Mouse (Mus musculus): ENCODE measurements around the gene Gm10563. TPM values are rescaled to one million over a fixed set of nuclear protein-coding genes. Genes with fewer than 3 reads are reported as not detected.
A peak's percentile ranks its signal among the peaks of the same experiment; 100 is the strongest.

Gene Gm10563
- polyA plus RNA-seq, 1 experiment from 2014 or later: not detected

DNA sequence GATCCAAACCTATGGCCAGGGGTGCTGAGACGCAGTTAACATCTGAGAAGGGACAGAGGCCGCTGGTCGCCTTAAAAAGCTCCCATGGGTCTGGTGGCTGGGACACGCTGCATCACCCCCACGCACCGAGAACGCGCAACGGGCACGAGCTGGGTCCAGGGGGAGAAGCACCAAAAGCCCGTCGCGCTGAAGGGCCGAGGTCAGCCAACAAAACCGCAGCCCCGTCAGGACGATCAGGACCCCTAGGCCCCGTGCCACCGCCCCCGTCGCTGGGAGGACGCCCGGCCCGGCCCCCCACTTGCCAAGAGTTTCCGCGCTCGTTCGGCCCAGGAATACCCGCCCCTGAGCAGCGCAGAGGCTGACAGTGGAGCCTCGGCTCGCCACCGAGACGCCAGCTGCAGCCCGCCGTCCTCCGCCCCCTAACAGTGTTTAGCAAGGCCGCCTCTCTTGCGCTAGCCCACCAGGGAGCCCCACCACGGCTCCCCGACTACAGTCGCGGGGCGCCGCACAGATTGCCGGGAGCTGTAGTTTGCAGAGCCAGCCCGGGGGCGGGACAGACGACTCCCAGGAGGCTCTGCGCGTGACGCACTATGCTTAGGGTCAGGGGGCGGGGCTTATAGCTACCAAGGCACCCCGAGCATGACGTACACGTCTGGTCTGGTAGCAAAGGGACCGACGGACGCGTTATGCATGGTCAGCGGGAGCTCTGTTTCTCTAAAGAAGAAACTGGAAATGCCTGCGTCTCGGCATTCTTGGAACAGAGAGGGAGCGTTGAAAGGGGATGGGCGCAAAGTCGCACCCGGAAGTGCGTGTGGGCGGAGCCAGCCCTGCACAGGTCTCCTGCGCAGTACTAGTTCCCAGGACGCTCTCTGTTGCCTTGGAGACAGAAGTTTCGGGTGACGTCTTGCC lies 23.7 kb upstream of the Gm10563 start, which contains the start of gene Mib2:
TSS of gene Mib2 (minus strand) at position 510 of the 909 bp plus-strand sequence.
- Histone ChIP-seq H3K9me3 (no peaks in the 10 kb centered on the region), H3K4me3 (peak within 1 kb of the TSS; percentile 66), H3K27ac (peak within 1 kb of the TSS; percentile 80), H3K9ac (peak within 1 kb of the TSS; percentile 65), H3K36me3 (peaks cover 24% of the 10 kb centered on the region), H3K27me3 (no peaks in the 10 kb centered on the region), H3K4me2 (peak within 1 kb of the TSS; percentile 73), H3K4me1 (peaks cover 12% of the 10 kb centered on the region)
- under 1% methylated on average over 73 of the region's 73 CpGs for WGBS
- ATAC-seq (ENCODE audit: insufficient number of reproducible peaks, low FRiP score, low TSS enrichment, low read depth): peak; percentile 99

DNA sequence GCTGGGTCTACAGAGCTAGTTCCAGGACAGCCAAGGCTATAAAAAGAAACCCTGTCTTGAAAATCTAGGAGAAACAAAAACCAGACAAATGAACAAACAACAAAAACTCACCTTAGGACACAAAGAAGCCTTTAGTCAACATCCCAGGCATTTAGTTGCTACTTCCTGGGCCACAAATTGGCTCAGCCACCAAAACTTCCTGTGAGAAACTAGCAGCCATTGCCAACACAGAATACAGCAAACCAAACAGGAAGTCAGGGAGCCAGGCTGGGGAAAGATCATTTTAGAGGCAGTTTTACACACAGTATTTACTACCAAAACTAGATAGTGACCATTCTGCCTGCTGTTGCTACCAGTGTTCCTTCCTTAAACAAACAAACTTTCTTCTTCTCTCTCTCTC lies 21.7 kb upstream of the Gm10563 start:
- Histone ChIP-seq H3K9me3 (no peaks in the 10 kb centered on the region), H3K4me3 (no peak overlapping the region), H3K4me1 (peaks cover 12% of the 10 kb centered on the region), H3K27ac (no peak overlapping the region), H3K27me3 (no peaks in the 10 kb centered on the region), H3K36me3 (peaks cover 30% of the 10 kb centered on the region), H3K4me2 (no peak overlapping the region), H3K9ac (no peak overlapping the region)
- no peak for ATAC-seq (ENCODE audit: insufficient number of reproducible peaks, low FRiP score, low TSS enrichment, low read depth)

DNA sequence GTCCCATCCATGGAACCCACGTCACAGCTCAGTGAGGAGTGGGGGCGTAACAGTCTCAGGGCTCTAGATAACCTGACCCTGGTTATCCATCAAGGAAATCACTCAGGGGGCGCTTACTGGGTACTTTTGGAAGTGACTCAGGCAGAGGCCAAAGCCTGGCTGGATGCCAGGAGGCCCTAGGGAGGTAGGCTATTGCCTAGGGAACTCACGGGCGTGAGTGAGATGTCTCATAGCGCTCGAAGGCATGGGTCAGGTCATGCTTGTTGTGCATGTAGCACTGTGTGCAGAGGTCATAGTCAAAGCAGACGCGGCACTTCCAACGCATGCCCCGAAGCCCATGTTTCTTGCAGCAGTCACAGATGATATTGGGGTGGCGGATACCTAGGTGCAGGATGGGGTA lies 15.4 kb upstream of the Gm10563 start:
- H3K36me3 ChIP-seq: peaks cover 70% of the 10 kb centered on the region

GRCm38 (mm10) chr4:155658961-155659360 lies 13.8 kb upstream of the Gm10563 start:
- Histone ChIP-seq H3K4me1 (peaks cover 17% of the 10 kb centered on the region), H3K9me3 (no peaks in the 10 kb centered on the region), H3K27me3 (peaks cover 27% of the 10 kb centered on the region), H3K9ac (no peak overlapping the region), H3K27ac (no peak overlapping the region), H3K4me3 (no peak overlapping the region), H3K36me3 (peaks cover 55% of the 10 kb centered on the region), H3K4me2 (no peak overlapping the region)
- WGBS: 93% methylated on average over 10 of the region's 10 CpGs
- no peak for ATAC-seq (ENCODE audit: insufficient number of reproducible peaks, low FRiP score, low TSS enrichment, low read depth)

More for the DNA sequence above, 15.4 kb upstream of the Gm10563 start:
- no peaks in the 10 kb centered on the region for H3K9me3 ChIP-seq
- 85% methylated on average over 12 of the region's 12 CpGs for WGBS
- 0 out of 2 replicates have a peak, but pooled peaks cover under 1% of the 10 kb centered on the region for H3K4me1 ChIP-seq
- H3K4me3 ChIP-seq: no peak overlapping the region
- peaks cover 10% of the 10 kb centered on the region for H3K27me3 ChIP-seq
- ATAC-seq (ENCODE audit: insufficient number of reproducible peaks, low FRiP score, low TSS enrichment, low read depth): no peak
- H3K4me2 ChIP-seq: no peak overlapping the region
- H3K9ac ChIP-seq: no peak overlapping the region
- H3K27ac ChIP-seq: no peak overlapping the region

DNA sequence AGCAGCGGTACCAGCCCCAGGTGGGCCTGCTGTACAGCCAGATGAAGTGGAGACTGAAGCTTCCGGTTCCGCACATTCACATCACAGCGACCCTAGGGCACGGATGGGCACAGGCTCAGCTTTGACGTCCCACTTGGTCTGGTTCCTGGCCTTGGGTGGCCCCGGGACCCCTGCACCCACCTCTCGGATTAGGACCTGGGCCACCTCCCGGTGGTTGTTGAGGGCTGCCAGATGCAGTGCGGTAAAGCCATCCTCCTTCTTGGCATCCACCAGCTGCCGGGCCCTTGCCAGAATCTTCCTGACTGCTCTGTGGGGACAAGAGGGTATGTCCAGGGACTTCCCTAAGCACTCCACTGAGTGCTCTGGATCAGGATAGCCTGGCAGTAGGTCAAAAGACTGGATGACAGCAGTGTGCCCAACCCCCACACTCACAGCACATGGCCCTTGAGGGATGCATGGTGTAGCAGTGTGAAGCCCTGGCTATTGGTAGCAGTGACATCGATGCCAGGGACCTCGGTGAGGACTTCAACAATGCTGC lies 11.1 kb upstream of the Gm10563 start:
- Histone ChIP-seq H3K27me3 (peaks cover 52% of the 10 kb centered on the region), H3K4me3 (no peak overlapping the region), H3K4me2 (no peak overlapping the region), H3K27ac (no peak overlapping the region), H3K9ac (no peak overlapping the region), H3K4me1 (peaks cover 43% of the 10 kb centered on the region), H3K36me3 (peaks cover 56% of the 10 kb centered on the region), H3K9me3 (no peaks in the 10 kb centered on the region)
- WGBS: 91% methylated on average over 13 of the region's 13 CpGs
- ATAC-seq (ENCODE audit: insufficient number of reproducible peaks, low FRiP score, low TSS enrichment, low read depth): no peak

GRCm38 (mm10) chr4:155654456-155655298 lies 9.5 kb upstream of the Gm10563 start:
- H3K4me2 ChIP-seq: peak overlapping the region; percentile 92
- 2% methylated on average over 52 of the region's 52 CpGs for WGBS
- peaks cover 62% of the 10 kb centered on the region for H3K27me3 ChIP-seq
- peak overlapping the region; percentile 44 for H3K9ac ChIP-seq
- H3K4me3 ChIP-seq: peak overlapping the region; percentile 46
- peaks cover 43% of the 10 kb centered on the region for H3K4me1 ChIP-seq
- ATAC-seq (ENCODE audit: insufficient number of reproducible peaks, low FRiP score, low TSS enrichment, low read depth): no peak
- no peak overlapping the region for H3K27ac ChIP-seq
- H3K9me3 ChIP-seq: no peaks in the 10 kb centered on the region
- H3K36me3 ChIP-seq: peaks cover 59% of the 10 kb centered on the region

- Histone ChIP-seq H3K27me3 (peaks cover 62% of the 10 kb centered on the region), H3K9ac (peak overlapping the region; percentile 14; the same call in 1 of the 2 replicates), H3K36me3 (peaks cover 59% of the 10 kb centered on the region)
Observed at GRCm38 (mm10) chr4:155654183-155654455, 8.9 kb upstream of the Gm10563 start.

DNA sequence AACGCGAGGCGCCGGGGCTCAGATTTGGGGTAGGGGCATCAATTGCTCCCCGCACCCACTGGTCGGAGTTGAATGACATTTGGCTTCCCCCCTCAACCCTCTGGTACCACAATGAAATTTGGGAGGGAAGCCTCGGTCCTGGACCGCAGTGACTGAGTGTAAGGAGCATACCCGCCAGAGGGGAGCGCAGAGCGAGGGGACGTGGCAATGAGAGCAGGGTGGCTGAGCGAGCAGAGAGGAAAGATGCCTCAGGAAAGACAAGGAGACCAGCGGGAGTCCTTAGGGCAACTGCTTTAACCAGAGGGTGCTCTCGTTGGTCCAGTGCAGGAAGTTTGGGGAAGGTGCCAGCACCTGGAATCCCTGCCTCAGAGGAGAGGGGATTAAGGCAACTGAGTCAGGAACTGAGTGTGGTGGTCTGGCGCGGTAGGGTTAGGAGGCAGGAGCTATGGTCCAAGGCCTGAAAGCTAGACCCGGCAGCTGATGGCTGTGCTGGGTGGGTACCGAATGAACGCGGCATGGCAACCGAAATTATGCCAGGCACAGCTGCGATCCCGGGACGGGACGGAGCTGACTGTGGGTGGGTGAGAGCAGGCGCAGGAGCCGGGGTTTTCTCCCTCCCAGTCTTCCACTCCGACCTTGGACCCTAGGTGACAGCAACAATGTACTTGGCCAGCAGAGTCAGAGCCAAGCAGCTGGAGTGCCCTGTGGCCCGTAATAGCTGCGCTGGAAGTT lies 8.4 kb upstream of the Gm10563 start:
- 3% methylated on average over 31 of the region's 31 CpGs for WGBS
- Histone ChIP-seq H3K36me3 (peaks cover 59% of the 10 kb centered on the region), H3K9me3 (no peaks in the 10 kb centered on the region), H3K4me3 (peak overlapping the region; percentile 46), H3K27me3 (peaks cover 62% of the 10 kb centered on the region), H3K4me1 (peaks cover 43% of the 10 kb centered on the region), H3K4me2 (peak overlapping the region; percentile 92), H3K9ac (peak overlapping the region; percentile 57), H3K27ac (peak overlapping the region; percentile 33; the same call in 1 of the 2 replicates)
- ATAC-seq (ENCODE audit: insufficient number of reproducible peaks, low FRiP score, low TSS enrichment, low read depth): 0 out of 2 replicates have a peak, but pooled peaks have one; percentile 30

More at GRCm38 (mm10) chr4:155654183-155654455, 8.9 kb upstream of the Gm10563 start:
- 3% methylated on average over 6 of the region's 6 CpGs for WGBS
- Histone ChIP-seq H3K4me1 (peaks cover 43% of the 10 kb centered on the region), H3K4me2 (peak overlapping the region; percentile 92), H3K9me3 (no peaks in the 10 kb centered on the region), H3K27ac (no peak overlapping the region), H3K4me3 (peak overlapping the region; percentile 46)
- no peak for ATAC-seq (ENCODE audit: insufficient number of reproducible peaks, low FRiP score, low TSS enrichment, low read depth)

DNA sequence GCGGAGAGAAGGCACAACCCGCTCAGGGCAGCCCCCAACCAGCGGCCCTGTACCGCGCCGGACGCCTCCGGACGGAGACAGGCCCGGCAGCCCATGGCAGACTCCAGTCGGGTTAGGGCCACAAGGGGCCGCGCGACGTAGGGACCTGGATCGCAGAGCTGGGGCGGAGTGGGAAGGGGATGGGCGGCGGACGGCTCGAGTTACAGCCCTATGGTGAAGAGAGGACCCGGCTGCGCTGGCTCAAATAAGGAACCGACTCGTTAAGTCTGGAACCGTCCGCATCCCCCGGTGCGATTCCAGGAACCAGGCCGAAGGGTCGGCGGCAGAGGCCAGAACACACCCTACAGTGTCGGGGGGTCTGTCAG lies 7.9 kb upstream of the Gm10563 start, which contains the start of gene Mmp23:
TSS of gene Mmp23 (minus strand) at position 299 of the 365 bp plus-strand sequence.
- peaks cover 62% of the 10 kb centered on the region for H3K27me3 ChIP-seq
- H3K27ac ChIP-seq: peak within 1 kb of the TSS; percentile 33; the same call in 1 of the 2 replicates

GRCm38 (mm10) chr4:155652283-155653085 lies 7.3 kb upstream of the Gm10563 start:
- H3K27ac ChIP-seq: peak overlapping the region; percentile 33; the same call in 1 of the 2 replicates
- ATAC-seq (ENCODE audit: insufficient number of reproducible peaks, low FRiP score, low TSS enrichment, low read depth): no peak
- peaks cover 62% of the 10 kb centered on the region for H3K27me3 ChIP-seq
- peak overlapping the region; percentile 46 for H3K4me3 ChIP-seq
- peak overlapping the region; percentile 57 for H3K9ac ChIP-seq
- H3K4me2 ChIP-seq: peak overlapping the region; percentile 92
- 22% methylated on average over 36 of the region's 36 CpGs for WGBS
- peaks cover 60% of the 10 kb centered on the region for H3K36me3 ChIP-seq
- peaks cover 43% of the 10 kb centered on the region for H3K4me1 ChIP-seq
- H3K9me3 ChIP-seq: no peaks in the 10 kb centered on the region

More for the DNA sequence above, 7.9 kb upstream of the Gm10563 start, which contains the start of gene Mmp23:
- Histone ChIP-seq H3K4me3 (peak within 1 kb of the TSS; percentile 46), H3K9ac (peak within 1 kb of the TSS; percentile 57), H3K4me1 (peaks cover 43% of the 10 kb centered on the region), H3K4me2 (peak within 1 kb of the TSS; percentile 92), H3K36me3 (peaks cover 59% of the 10 kb centered on the region), H3K9me3 (no peaks in the 10 kb centered on the region)
- WGBS: under 1% methylated on average over 33 of the region's 33 CpGs
- ATAC-seq (ENCODE audit: insufficient number of reproducible peaks, low FRiP score, low TSS enrichment, low read depth): peak; percentile 45; the same call in 1 of the 2 replicates
